Mouse (Mus musculus): ENCODE measurements around the gene Fam171a2. TPM values are rescaled to one million over a fixed set of nuclear protein-coding genes. Genes with fewer than 3 reads are reported as not detected.

Fam171a2 gene
- polyA plus RNA-seq, 1 experiment from 2014 or later, result 4.6 TPM

- H3K9me3 ChIP-seq (ENCODE audit: control insufficient read depth, low read length), result no peaks in the 10 kb centered on the region
- no peaks in the 10 kb centered on the region for H3K27me3 ChIP-seq (ENCODE audit: control insufficient read depth, insufficient read depth, low read length)
- peak overlapping the region; percentile 74 for H3K9ac ChIP-seq (ENCODE audit: low read length)
- H3K4me2 ChIP-seq (ENCODE audit: low read length), result peak overlapping the region; percentile 70
- peak overlapping the region in 1 of 2 experiments; percentile 73; a peak in 1 of 4 replicates for H3K4me3 ChIP-seq (ENCODE audit: control insufficient read depth in 1 of 2, insufficient read depth in 1 of 2, low read depth in 1 of 2, low read length in 2 of 2)
- 55% methylated on average over 8 of the region's 8 CpGs for whole genome bisulfite sequencing
- peak overlapping the region in 1 of 2 experiments; percentile 68; a peak in 1 of 4 replicates for H3K27ac ChIP-seq (replicated peaks in 1 of 2; ENCODE audit: control insufficient read depth in 1 of 2, insufficient read depth in 1 of 2, low read depth in 2 of 2, low read length in 2 of 2)
- peaks cover 6% of the 10 kb centered on the region for H3K36me3 ChIP-seq (ENCODE audit: control insufficient read depth, insufficient read depth, low read length)
- no peak for ATAC-seq (ENCODE audit: insufficient number of reproducible peaks, insufficient read depth, low FRiP score, low read depth)
- H3K4me1 ChIP-seq (ENCODE audit: control insufficient read depth in 2 of 2, insufficient read depth in 2 of 2, low read length in 2 of 2), result peaks cover 2 to 20% of the 10 kb centered on the region in 2 experiments; a peak in 3 of 4 replicates
Measured at GRCm38 (mm10) chr11:102428981-102429540, 18.4 kb downstream of the Fam171a2 start.

GRCm38 (mm10) chr11:102425555-102426316 lies 21.7 kb downstream of the Fam171a2 start:
- Histone ChIP-seq H3K36me3 (ENCODE audit: control insufficient read depth, insufficient read depth, low read length) (no peaks in the 10 kb centered on the region), H3K27me3 (ENCODE audit: control insufficient read depth, insufficient read depth, low read length) (no peaks in the 10 kb centered on the region), H3K27ac (replicated peaks in 1 of 2; ENCODE audit: control insufficient read depth in 1 of 2, insufficient read depth in 1 of 2, low read depth in 2 of 2, low read length in 2 of 2) (no peak overlapping the region), H3K4me2 (ENCODE audit: low read length) (no peak overlapping the region), H3K4me1 (ENCODE audit: control insufficient read depth in 2 of 2, insufficient read depth in 2 of 2, low read length in 2 of 2) (peaks cover 0 to 5% of the 10 kb centered on the region in 2 experiments; a peak in 2 of 4 replicates), H3K9ac (ENCODE audit: low read length) (no peak overlapping the region), H3K4me3 (ENCODE audit: control insufficient read depth in 1 of 2, insufficient read depth in 1 of 2, low read depth in 1 of 2, low read length in 2 of 2) (no peak overlapping the region), H3K9me3 (ENCODE audit: control insufficient read depth, low read length) (no peaks in the 10 kb centered on the region)
- ATAC-seq (ENCODE audit: insufficient number of reproducible peaks, insufficient read depth, low FRiP score, low read depth), result no peak
- 79% methylated on average over 8 of the region's 8 CpGs for WGBS

DNA sequence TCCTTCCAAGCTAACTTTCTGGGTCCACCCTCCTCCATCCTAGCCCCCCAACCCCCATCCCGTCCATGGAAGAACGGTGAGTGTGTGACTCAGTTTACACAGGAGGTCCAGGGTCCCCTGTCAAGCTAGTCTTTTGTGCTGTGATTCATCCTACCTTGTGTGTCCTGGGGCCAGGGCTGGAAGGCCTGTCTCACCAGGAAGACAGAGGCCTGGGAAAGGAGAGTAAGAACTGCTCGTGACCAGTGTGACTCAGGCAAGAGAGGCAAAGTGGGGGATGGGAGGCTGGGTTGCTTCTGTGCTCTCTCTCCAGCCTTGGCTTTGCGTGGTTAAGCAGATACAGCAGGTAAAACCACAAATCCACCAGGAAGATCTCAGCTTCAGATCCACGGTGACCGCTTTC lies 22.8 kb downstream of the Fam171a2 start:
- Histone ChIP-seq H3K4me1 (ENCODE audit: control insufficient read depth in 2 of 2, insufficient read depth in 2 of 2, low read length in 2 of 2) (peaks cover 0 to 3% of the 10 kb centered on the region in 2 experiments; a peak in 2 of 4 replicates), H3K36me3 (ENCODE audit: control insufficient read depth, insufficient read depth, low read length) (no peaks in the 10 kb centered on the region), H3K27ac (replicated peaks in 1 of 2; ENCODE audit: control insufficient read depth in 1 of 2, insufficient read depth in 1 of 2, low read depth in 2 of 2, low read length in 2 of 2) (no peak overlapping the region), H3K4me3 (ENCODE audit: control insufficient read depth in 1 of 2, insufficient read depth in 1 of 2, low read depth in 1 of 2, low read length in 2 of 2) (no peak overlapping the region), H3K9ac (ENCODE audit: low read length) (no peak overlapping the region), H3K9me3 (ENCODE audit: control insufficient read depth, low read length) (no peaks in the 10 kb centered on the region), H3K4me2 (ENCODE audit: low read length) (no peak overlapping the region), H3K27me3 (ENCODE audit: control insufficient read depth, insufficient read depth, low read length) (no peaks in the 10 kb centered on the region)
- WGBS, result 70% methylated on average over 6 of the region's 6 CpGs
- no peak for ATAC-seq (ENCODE audit: insufficient number of reproducible peaks, insufficient read depth, low FRiP score, low read depth)

GRCm38 (mm10) chr11:102421559-102421958 lies 25.9 kb downstream of the Fam171a2 start:
- no peaks in the 10 kb centered on the region for H3K4me1 ChIP-seq (ENCODE audit: control insufficient read depth in 2 of 2, insufficient read depth in 2 of 2, low read length in 2 of 2)
- WGBS, result 65% methylated on average over 8 of the region's 8 CpGs
- no peaks in the 10 kb centered on the region for H3K36me3 ChIP-seq (ENCODE audit: control insufficient read depth, insufficient read depth, low read length)
- no peak for ATAC-seq (ENCODE audit: insufficient number of reproducible peaks, insufficient read depth, low FRiP score, low read depth)
- H3K4me3 ChIP-seq (ENCODE audit: control insufficient read depth in 1 of 2, insufficient read depth in 1 of 2, low read depth in 1 of 2, low read length in 2 of 2), result no peak overlapping the region
- no peak overlapping the region for H3K4me2 ChIP-seq (ENCODE audit: low read length)
- no peak overlapping the region for H3K9ac ChIP-seq (ENCODE audit: low read length)
- H3K27me3 ChIP-seq (ENCODE audit: control insufficient read depth, insufficient read depth, low read length), result no peaks in the 10 kb centered on the region
- H3K27ac ChIP-seq (replicated peaks in 1 of 2; ENCODE audit: control insufficient read depth in 1 of 2, insufficient read depth in 1 of 2, low read depth in 2 of 2, low read length in 2 of 2), result no peak overlapping the region
- H3K9me3 ChIP-seq (ENCODE audit: control insufficient read depth, low read length), result no peaks in the 10 kb centered on the region

- no peak overlapping the region for H3K27ac ChIP-seq (replicated peaks in 1 of 2; ENCODE audit: control insufficient read depth in 1 of 2, insufficient read depth in 1 of 2, low read depth in 2 of 2, low read length in 2 of 2)
- no peak overlapping the region for H3K9ac ChIP-seq (ENCODE audit: low read length)
- no peaks in the 10 kb centered on the region for H3K9me3 ChIP-seq (ENCODE audit: control insufficient read depth, low read length)
- no peaks in the 10 kb centered on the region for H3K36me3 ChIP-seq (ENCODE audit: control insufficient read depth, insufficient read depth, low read length)
- no peak overlapping the region for H3K4me2 ChIP-seq (ENCODE audit: low read length)
- no peaks in the 10 kb centered on the region for H3K4me1 ChIP-seq (ENCODE audit: control insufficient read depth in 2 of 2, insufficient read depth in 2 of 2, low read length in 2 of 2)
- no peaks in the 10 kb centered on the region for H3K27me3 ChIP-seq (ENCODE audit: control insufficient read depth, insufficient read depth, low read length)
- no peak for ATAC-seq (ENCODE audit: insufficient number of reproducible peaks, insufficient read depth, low FRiP score, low read depth)
- H3K4me3 ChIP-seq (ENCODE audit: control insufficient read depth in 1 of 2, insufficient read depth in 1 of 2, low read depth in 1 of 2, low read length in 2 of 2), result no peak overlapping the region
Measured at GRCm38 (mm10) chr11:102418887-102419286, 28.6 kb downstream of the Fam171a2 start.

GRCm38 (mm10) chr11:102417160-102417559 lies 30.3 kb downstream of the Fam171a2 start:
- WGBS, result 79% methylated on average over 1 of the region's 1 CpGs
- no peak for ATAC-seq (ENCODE audit: insufficient number of reproducible peaks, insufficient read depth, low FRiP score, low read depth)
- Histone ChIP-seq H3K27ac (replicated peaks in 1 of 2; ENCODE audit: control insufficient read depth in 1 of 2, insufficient read depth in 1 of 2, low read depth in 2 of 2, low read length in 2 of 2) (no peak overlapping the region), H3K9me3 (ENCODE audit: control insufficient read depth, low read length) (no peaks in the 10 kb centered on the region), H3K4me2 (ENCODE audit: low read length) (no peak overlapping the region), H3K36me3 (ENCODE audit: control insufficient read depth, insufficient read depth, low read length) (no peaks in the 10 kb centered on the region), H3K9ac (ENCODE audit: low read length) (no peak overlapping the region), H3K4me3 (ENCODE audit: control insufficient read depth in 1 of 2, insufficient read depth in 1 of 2, low read depth in 1 of 2, low read length in 2 of 2) (no peak overlapping the region), H3K4me1 (ENCODE audit: control insufficient read depth in 2 of 2, insufficient read depth in 2 of 2, low read length in 2 of 2) (no peaks in the 10 kb centered on the region), H3K27me3 (ENCODE audit: control insufficient read depth, insufficient read depth, low read length) (no peaks in the 10 kb centered on the region)

DNA sequence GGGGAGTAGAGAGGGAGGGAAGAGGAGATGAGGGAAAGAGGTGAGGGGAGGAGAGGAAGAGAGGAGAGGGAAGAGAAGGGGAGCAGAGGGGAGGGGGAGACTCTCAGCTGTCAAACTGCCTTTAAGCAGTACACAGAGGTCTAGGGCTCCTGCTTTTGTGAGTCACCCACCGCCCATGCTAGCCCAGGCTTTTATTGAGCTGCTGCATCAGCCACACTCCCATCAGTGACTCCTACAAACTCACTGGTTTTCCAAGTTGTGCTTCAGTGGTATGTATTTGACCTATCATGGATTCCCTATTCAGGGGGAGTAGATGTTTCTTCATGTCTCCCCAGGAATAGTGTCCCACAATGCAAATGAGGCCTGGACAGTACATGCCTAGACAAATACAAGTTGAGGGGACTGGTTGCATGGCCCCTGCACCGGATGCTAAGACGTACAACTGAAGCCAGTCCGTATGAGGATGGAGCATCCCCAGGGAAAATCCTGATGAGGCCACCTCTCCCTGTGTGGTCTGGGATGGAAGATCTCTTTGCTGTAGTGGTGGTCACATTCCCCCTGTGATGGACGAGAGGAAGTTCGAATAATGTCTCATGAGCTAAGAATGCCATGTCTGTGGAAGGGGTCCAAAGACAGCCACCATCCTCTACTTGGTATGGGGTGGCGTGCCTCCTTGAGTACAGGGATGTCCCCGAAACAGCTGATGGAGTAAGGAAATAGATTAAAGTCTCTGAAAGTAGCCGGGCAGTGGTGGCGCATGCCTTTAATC lies 32.3 kb downstream of the Fam171a2 start:
- H3K4me1 ChIP-seq (ENCODE audit: control insufficient read depth in 2 of 2, insufficient read depth in 2 of 2, low read length in 2 of 2), result 0 out of 4 replicates have a peak, but pooled peaks cover 2 to 4% of the 10 kb centered on the region in 2 experiments

More for the DNA sequence above, 32.3 kb downstream of the Fam171a2 start:
- WGBS, result 66% methylated on average over 10 of the region's 10 CpGs
- Histone ChIP-seq H3K4me2 (ENCODE audit: low read length) (no peak overlapping the region), H3K27me3 (ENCODE audit: control insufficient read depth, insufficient read depth, low read length) (no peaks in the 10 kb centered on the region), H3K27ac (replicated peaks in 1 of 2; ENCODE audit: control insufficient read depth in 1 of 2, insufficient read depth in 1 of 2, low read depth in 2 of 2, low read length in 2 of 2) (no peak overlapping the region), H3K4me3 (ENCODE audit: control insufficient read depth in 1 of 2, insufficient read depth in 1 of 2, low read depth in 1 of 2, low read length in 2 of 2) (no peak overlapping the region), H3K9ac (ENCODE audit: low read length) (no peak overlapping the region), H3K9me3 (ENCODE audit: control insufficient read depth, low read length) (no peaks in the 10 kb centered on the region), H3K36me3 (ENCODE audit: control insufficient read depth, insufficient read depth, low read length) (no peaks in the 10 kb centered on the region)
- ATAC-seq (ENCODE audit: insufficient number of reproducible peaks, insufficient read depth, low FRiP score, low read depth), result no peak

All from heart, embryonic 14.5 days (tissue).